Mouse (Mus musculus) hindbrain, embryonic 15.5 days (tissue): ENCODE measurements around the gene H2-M3. TPM values are rescaled to one million over a fixed set of nuclear protein-coding genes. Genes with fewer than 3 reads are reported as not detected.
"Not testable (repeated sequence)": the region's sequence is repeated elsewhere in the genome, so short reads cannot be mapped to it uniquely, and the experiment has no call there.

Experiments
- ATAC-seq: fragments of 200-750 bp; cut with Nextera tagmentation; 2 replicates; pipeline ENCODE4 v1.8.0; 2017; ENCODE audit warnings: low read depth, moderate number of reproducible peaks, moderate TSS enrichment; ENCODE audit not compliant: low FRiP score
- H3K27ac ChIP-seq: fragments of 300-500 bp; sonication (generic); replicated peaks from 2 replicates; pipeline ENCODE4 v1.5.1; 2015; ENCODE audit warnings: mild to moderate bottlenecking, inconsistent platforms
- H3K27me3 ChIP-seq: fragments of 300-500 bp; sonication (generic); 2 replicates; pipeline ENCODE4 v1.6.1; 2015; ENCODE audit warnings: control low read depth, inconsistent platforms
- H3K36me3 ChIP-seq: fragments of 300-500 bp; sonication (generic); 2 replicates; pipeline ENCODE4 v1.6.1; 2015; ENCODE audit warnings: control low read depth, inconsistent platforms
- H3K4me1 ChIP-seq: fragments of 300-500 bp; sonication (generic); replicated peaks from 2 replicates; pipeline ENCODE4 v1.6.1; 2015; ENCODE audit warnings: control low read depth, inconsistent platforms
- H3K4me2 ChIP-seq: fragments of 300-500 bp; sonication (generic); 2 replicates; pipeline ENCODE4 v1.6.1; 2015; ENCODE audit warnings: moderate library complexity, mild to moderate bottlenecking, inconsistent platforms
- H3K4me3 ChIP-seq: fragments of 300-500 bp; sonication (generic); 2 replicates; pipeline ENCODE4 v1.5.1; 2015; ENCODE audit warnings: mild to moderate bottlenecking, inconsistent platforms
- H3K9ac ChIP-seq: fragments of 300-500 bp; sonication (generic); 2 replicates; pipeline ENCODE4 v1.6.1; 2015; ENCODE audit warnings: inconsistent platforms
- H3K9me3 ChIP-seq: fragments of 300-500 bp; sonication (generic); 2 replicates; pipeline ENCODE4 v1.6.1; 2016; ENCODE audit warnings: control low read depth, inconsistent platforms
- WGBS: fragments of 180-500 bp; shearing (Covaris S2); methylation state at CpG from one replicate; pipeline ENCODE4 v1.1.7; 2015; 5-methylcytosine and 5-hydroxymethylcytosine counted together
- polyA plus RNA-seq: library from polyadenylated mRNA; unstranded; fragments of >200 nt; fragmentation: Nextera tagmentation; extraction: Ambion mirVana; gene quantifications from 2 replicates; pipeline ENCODE4 v1.2.1, GENCODE M21; 2015

Gene H2-M3
- polyA plus RNA-seq = 0.87 and 1.5 TPM in 2 replicates

GRCm38 (mm10) chr17:37270058-37270701 lies at the start of gene H2-M3:
TSS of gene H2-M3 (plus strand) at chr17:37270220.
- Histone ChIP-seq H3K36me3 (no peaks in the 10 kb centered on the region), H3K27me3 (no peaks in the 10 kb centered on the region), H3K4me3 (peak within 1 kb of the TSS; percentile 56), H3K9ac (peak within 1 kb of the TSS; percentile 39), H3K9me3 (no peaks in the 10 kb centered on the region), H3K27ac (no peak within 1 kb of the TSS), H3K4me1 (no peaks in the 10 kb centered on the region), H3K4me2 (peak within 1 kb of the TSS; percentile 95)
- peak; percentile 97 for ATAC-seq
- WGBS = 4% methylated on average over 26 of the region's 26 CpGs

- Histone ChIP-seq H3K36me3 (no peaks in the 10 kb centered on the region), H3K27ac (no peak overlapping the region), H3K9me3 (no peaks in the 10 kb centered on the region), H3K27me3 (no peaks in the 10 kb centered on the region), H3K4me2 (no peak overlapping the region), H3K4me3 (no peak overlapping the region), H3K9ac (no peak overlapping the region), H3K4me1 (no peaks in the 10 kb centered on the region)
- ATAC-seq = no peak
- WGBS = 31% methylated on average over 1 of the region's 1 CpGs
These were observed 48.1 kb upstream of the H2-M3 start for GRCm38 (mm10) chr17:37221879-37222278.

GRCm38 (mm10) chr17:37237230-37237629 lies 32.8 kb upstream of the H2-M3 start, which contains the start of gene Olfr97:
TSS of gene Olfr97 (minus strand) at chr17:37237330.
- H3K9ac ChIP-seq, H3K27ac ChIP-seq, H3K4me3 ChIP-seq, H3K4me1 ChIP-seq, H3K36me3 ChIP-seq, H3K27me3 ChIP-seq, H3K9me3 ChIP-seq, ATAC-seq, H3K4me2 ChIP-seq: not testable (repeated sequence)
- WGBS = 95% methylated on average over 2 of the region's 2 CpGs

GRCm38 (mm10) chr17:37242198-37242597 lies 27.8 kb upstream of the H2-M3 start:
- ATAC-seq = no peak
- no peaks in the 10 kb centered on the region for H3K27me3 ChIP-seq
- WGBS = 58% methylated on average over 3 of the region's 3 CpGs
- no peaks in the 10 kb centered on the region for H3K9me3 ChIP-seq
- no peak overlapping the region for H3K9ac ChIP-seq
- H3K36me3 ChIP-seq = no peaks in the 10 kb centered on the region
- no peak overlapping the region for H3K4me2 ChIP-seq
- H3K4me1 ChIP-seq = no peaks in the 10 kb centered on the region
- no peak overlapping the region for H3K4me3 ChIP-seq
- H3K27ac ChIP-seq = no peak overlapping the region

GRCm38 (mm10) chr17:37246715-37247114 lies 23.3 kb upstream of the H2-M3 start:
- H3K9ac ChIP-seq = no peak overlapping the region
- no peaks in the 10 kb centered on the region for H3K9me3 ChIP-seq
- H3K27ac ChIP-seq = no peak overlapping the region
- H3K4me1 ChIP-seq = no peaks in the 10 kb centered on the region
- WGBS = 34% methylated on average over 5 of the region's 5 CpGs
- H3K27me3 ChIP-seq = no peaks in the 10 kb centered on the region
- no peaks in the 10 kb centered on the region for H3K36me3 ChIP-seq
- ATAC-seq = no peak
- H3K4me2 ChIP-seq = no peak overlapping the region
- no peak overlapping the region for H3K4me3 ChIP-seq

GRCm38 (mm10) chr17:37249460-37249859 lies 20.6 kb upstream of the H2-M3 start:
- Histone ChIP-seq H3K27ac (no peak overlapping the region), H3K4me2 (no peak overlapping the region), H3K4me3 (no peak overlapping the region), H3K9me3 (no peaks in the 10 kb centered on the region), H3K36me3 (no peaks in the 10 kb centered on the region), H3K4me1 (no peaks in the 10 kb centered on the region), H3K9ac (no peak overlapping the region), H3K27me3 (no peaks in the 10 kb centered on the region)
- ATAC-seq = no peak

GRCm38 (mm10) chr17:37250544-37250943 lies 19.5 kb upstream of the H2-M3 start:
- H3K4me1 ChIP-seq = no peaks in the 10 kb centered on the region
- H3K9ac ChIP-seq = no peak overlapping the region
- no peak overlapping the region for H3K4me2 ChIP-seq
- no peak for ATAC-seq
- no peaks in the 10 kb centered on the region for H3K36me3 ChIP-seq
- no peaks in the 10 kb centered on the region for H3K9me3 ChIP-seq
- H3K27ac ChIP-seq = no peak overlapping the region
- no peak overlapping the region for H3K4me3 ChIP-seq
- 21% methylated on average over 1 of the region's 1 CpGs for WGBS
- no peaks in the 10 kb centered on the region for H3K27me3 ChIP-seq

GRCm38 (mm10) chr17:37263626-37264025 lies 6.4 kb upstream of the H2-M3 start, which contains the start of gene Olfr98:
TSS of gene Olfr98 (minus strand) at chr17:37263749.
- no peaks in the 10 kb centered on the region for H3K9me3 ChIP-seq
- no peaks in the 10 kb centered on the region for H3K36me3 ChIP-seq
- no peak within 1 kb of the TSS for H3K9ac ChIP-seq
- no peak within 1 kb of the TSS for H3K4me3 ChIP-seq
- H3K4me2 ChIP-seq = no peak within 1 kb of the TSS
- ATAC-seq = no peak
- H3K27me3 ChIP-seq = no peaks in the 10 kb centered on the region
- no peak within 1 kb of the TSS for H3K27ac ChIP-seq
- no peaks in the 10 kb centered on the region for H3K4me1 ChIP-seq
- 78% methylated on average over 1 of the region's 1 CpGs for WGBS

- peak overlapping the region; percentile 39; the same call in 1 of the 2 replicates for H3K9ac ChIP-seq
- H3K9me3 ChIP-seq = no peaks in the 10 kb centered on the region
- peak overlapping the region; percentile 56 for H3K4me3 ChIP-seq
- no peak overlapping the region for H3K27ac ChIP-seq
- peak; percentile 45 for ATAC-seq
- WGBS = 68% methylated on average over 8 of the region's 8 CpGs
- peak overlapping the region; percentile 95 for H3K4me2 ChIP-seq
- H3K36me3 ChIP-seq = no peaks in the 10 kb centered on the region
- no peaks in the 10 kb centered on the region for H3K4me1 ChIP-seq
- no peaks in the 10 kb centered on the region for H3K27me3 ChIP-seq
These were observed 677 bp downstream of the H2-M3 start for GRCm38 (mm10) chr17:37270702-37271092.

GRCm38 (mm10) chr17:37275626-37276248 lies 5.7 kb downstream of the H2-M3 start:
- Histone ChIP-seq H3K9ac (no peak overlapping the region), H3K4me1 (no peaks in the 10 kb centered on the region), H3K36me3 (no peaks in the 10 kb centered on the region), H3K9me3 (no peaks in the 10 kb centered on the region), H3K4me2 (no peak overlapping the region), H3K27ac (no peak overlapping the region), H3K4me3 (no peak overlapping the region), H3K27me3 (no peaks in the 10 kb centered on the region)
- WGBS = 86% methylated on average over 2 of the region's 2 CpGs
- no peak for ATAC-seq

- no peak for ATAC-seq
- no peak overlapping the region for H3K4me2 ChIP-seq
- H3K36me3 ChIP-seq = no peaks in the 10 kb centered on the region
- H3K27ac ChIP-seq = no peak overlapping the region
- H3K9ac ChIP-seq = no peak overlapping the region
- no peaks in the 10 kb centered on the region for H3K27me3 ChIP-seq
- no peaks in the 10 kb centered on the region for H3K9me3 ChIP-seq
- no peak overlapping the region for H3K4me3 ChIP-seq
- no peaks in the 10 kb centered on the region for H3K4me1 ChIP-seq
These were observed 6.6 kb downstream of the H2-M3 start for GRCm38 (mm10) chr17:37276573-37276972.

GRCm38 (mm10) chr17:37280331-37280730 lies 10.3 kb downstream of the H2-M3 start:
- Histone ChIP-seq H3K4me1 (no peaks in the 10 kb centered on the region), H3K4me3 (no peak overlapping the region), H3K4me2 (no peak overlapping the region), H3K27ac (no peak overlapping the region), H3K27me3 (no peaks in the 10 kb centered on the region), H3K9me3 (no peaks in the 10 kb centered on the region), H3K9ac (no peak overlapping the region), H3K36me3 (no peaks in the 10 kb centered on the region)
- no peak for ATAC-seq
- WGBS = 78% methylated on average over 1 of the region's 1 CpGs
